Mouse (Mus musculus) cerebellum, adult 18-20 months (tissue): ENCODE measurements at regions not wholly inside any gene's neighbourhood (a gene's known extent, or its start where the extent isn't known, plus 50 kb on each side); places are given as distances from the start of the nearest gene placed in this dataset.
A peak's percentile ranks its signal among the peaks of the same experiment; 100 is the strongest.
"Not testable (repeated sequence)": the region's sequence is repeated elsewhere in the genome, so short reads cannot be mapped to it uniquely, and the experiment has no call there.

Experiments used
- DNase-seq, 2 experiments: peaks; one replicate each; pipeline ENCODE4 v3.0.0; 2021

DNA sequence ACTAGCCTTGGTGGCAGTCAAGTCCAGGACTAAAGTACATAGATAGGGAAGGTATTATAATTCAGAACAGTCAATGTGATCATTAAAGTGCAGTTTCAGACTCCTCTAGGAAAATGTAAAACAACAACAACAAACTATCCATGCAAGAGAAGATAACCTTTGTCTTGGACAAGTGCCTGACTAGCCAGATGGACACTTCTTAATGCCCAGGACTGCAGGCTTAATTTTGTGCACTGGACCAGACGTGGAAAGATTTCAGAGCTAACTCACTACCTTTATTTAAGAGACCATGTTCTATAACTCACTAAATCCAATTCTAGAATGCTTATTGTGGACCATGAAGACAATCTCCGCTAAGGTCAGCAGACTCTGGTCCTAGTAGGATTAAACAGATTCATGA lies 215.6 kb upstream of the Stxbp5 start:
- peak; percentile 22 to 31 for DNase-seq

DNA sequence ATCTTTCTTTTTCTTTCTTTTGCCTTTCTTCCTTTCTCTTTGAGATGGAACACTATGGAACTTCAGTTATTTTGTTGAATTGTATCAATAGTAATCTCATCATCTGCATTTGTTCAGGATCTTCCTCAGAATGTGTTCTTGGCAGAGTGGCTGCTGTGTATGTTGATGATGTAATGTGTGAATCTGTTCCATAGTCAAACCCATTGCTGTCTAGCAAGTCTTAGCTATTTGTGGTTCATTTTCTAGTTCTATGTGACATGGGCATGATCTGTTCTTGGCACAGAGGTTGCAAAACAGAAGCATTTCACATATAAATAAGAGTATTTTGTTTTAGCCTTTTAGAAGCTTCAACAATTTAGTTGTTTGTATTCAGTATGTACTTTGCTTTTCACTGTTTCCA lies 212.4 kb upstream of the Stxbp5 start:
- DNase-seq, result no peak

DNA sequence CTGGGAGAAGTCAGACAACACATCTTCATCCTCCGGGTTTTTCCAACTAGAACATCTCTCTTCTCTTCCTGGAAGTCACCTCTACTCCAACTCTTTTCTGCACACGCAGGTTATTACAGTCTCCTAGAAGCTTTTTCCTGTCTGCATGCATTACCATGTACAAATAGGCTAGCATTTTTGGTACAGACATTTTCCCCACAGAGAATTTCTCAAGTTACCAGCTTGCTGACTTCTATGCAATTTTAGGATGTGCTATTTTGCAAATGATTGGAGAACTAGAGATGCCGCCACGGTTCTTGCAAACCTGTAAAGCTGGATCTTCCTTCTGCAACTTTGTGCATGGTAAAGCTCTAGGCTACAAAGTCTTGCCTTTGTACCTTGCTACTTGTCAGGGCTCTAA lies 210.2 kb upstream of the Stxbp5 start:
- no peak for DNase-seq

DNA sequence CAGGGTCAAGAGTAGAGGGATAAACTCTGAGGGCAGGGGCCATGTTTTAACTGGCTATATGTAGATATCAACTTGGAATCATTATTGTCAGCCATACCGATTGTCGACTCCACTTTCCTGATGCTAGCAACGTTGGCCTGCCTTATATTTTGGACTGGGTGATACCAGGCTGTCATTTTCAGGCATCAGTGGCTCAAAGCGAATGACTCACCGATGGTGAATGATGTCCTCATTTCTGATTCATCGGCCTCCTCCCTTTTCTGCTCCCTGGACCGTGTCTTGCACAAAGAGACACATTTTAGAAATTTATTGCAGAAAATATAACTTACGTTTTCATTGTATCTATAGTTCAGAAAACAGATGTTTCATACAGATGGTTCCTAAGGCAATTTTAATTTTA lies 209.0 kb upstream of the Stxbp5 start:
- no peak for DNase-seq

DNA sequence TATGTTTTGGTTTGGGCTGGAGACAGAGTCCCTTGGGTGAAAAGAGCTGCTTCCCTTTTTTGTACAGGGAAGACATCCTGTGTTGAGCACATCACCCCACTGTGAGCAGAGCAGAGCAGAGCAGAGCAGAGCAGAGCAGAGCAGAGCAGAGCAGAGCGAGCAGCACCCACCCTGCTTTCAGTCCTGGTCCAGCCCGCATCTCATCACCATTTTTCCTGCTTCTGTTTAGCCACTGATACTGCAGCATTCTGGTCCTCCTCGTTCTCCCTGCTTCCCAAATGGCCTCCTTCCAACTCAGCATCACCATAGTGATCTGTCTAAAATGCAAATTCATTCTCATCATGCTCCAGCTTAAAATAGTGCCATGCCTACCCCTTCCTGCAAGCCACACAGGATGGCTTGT lies 206.2 kb upstream of the Stxbp5 start:
- DNase-seq, result peak; percentile 23 to 25

DNA sequence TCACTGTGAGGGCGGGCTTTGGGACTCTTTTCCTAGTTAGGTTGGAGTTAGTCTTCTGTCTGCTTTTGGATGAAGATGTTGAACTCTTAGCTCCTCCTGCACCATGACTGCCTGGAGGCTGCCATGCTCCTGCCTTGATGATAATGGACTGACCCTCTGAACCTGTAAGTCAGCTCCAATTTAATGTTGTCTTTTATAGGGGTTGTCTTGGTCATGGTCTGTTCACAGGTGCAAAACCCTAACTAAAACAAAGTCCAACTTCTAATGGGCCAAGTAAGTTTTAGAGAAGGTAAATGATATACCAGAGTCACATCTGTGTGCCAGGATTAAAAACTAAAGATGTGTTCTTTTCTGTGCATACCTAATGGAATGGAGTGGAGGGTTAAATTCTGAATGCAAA lies 205.8 kb upstream of the Stxbp5 start:
- DNase-seq, result no peak

DNA sequence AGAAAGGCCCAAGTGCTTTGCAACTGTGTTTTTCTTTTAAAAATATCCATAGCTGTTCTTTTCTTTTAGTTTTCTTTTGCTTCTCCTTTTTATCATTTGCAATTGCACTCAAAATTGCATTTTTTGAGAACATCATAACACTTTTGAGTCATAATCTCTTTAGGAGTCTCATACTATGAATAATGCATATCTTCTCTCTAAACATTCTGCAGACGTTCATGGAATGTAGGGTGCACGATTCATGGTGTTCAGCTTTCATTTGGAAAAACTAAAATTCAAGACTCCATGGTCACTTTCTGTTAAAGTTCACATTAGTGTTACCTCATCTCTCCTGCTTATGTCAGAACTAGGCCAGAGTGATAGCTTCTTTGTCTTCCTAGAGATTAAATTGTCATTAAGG lies 200.8 kb upstream of the Stxbp5 start:
- no peak for DNase-seq

DNA sequence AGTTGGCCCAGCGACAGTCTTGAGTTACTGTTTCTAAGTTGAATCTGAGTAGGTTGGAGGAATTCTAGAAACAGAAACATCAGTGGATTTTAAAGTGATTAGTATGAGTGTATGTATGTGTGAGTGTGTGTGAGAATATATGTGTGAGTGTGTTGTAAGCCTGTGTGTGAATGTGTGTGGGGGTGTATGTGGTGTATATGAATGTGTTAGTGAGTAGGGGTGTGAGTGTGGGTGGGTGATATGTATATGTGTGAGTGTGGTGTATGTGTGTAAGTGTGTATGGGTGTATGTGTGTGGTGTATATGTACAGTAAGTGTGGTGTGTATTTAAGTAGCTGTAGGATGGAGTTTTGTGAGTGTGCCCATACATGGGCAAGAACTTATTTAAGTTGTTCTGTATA lies 197.6 kb upstream of the Stxbp5 start:
- no peak for DNase-seq

DNA sequence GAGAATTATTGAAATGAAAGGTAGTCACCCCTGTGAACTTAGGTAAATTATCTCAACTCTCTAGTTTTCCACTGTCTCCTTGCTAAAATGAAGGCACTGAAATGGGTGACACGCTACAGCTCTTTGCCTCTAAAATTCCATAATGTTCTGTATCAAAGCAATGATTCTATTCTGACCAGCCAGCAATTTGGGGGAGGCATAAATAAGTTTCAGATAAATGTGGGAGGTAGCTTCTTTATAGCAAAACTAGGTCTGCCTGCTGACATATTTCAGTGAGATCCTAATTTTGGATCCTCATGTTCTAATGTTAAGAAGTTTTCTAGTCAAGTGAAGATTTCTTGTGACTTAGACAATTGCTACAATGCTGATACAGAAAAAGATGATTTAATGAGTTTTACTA lies 193.2 kb upstream of the Stxbp5 start:
- no peak for DNase-seq

DNA sequence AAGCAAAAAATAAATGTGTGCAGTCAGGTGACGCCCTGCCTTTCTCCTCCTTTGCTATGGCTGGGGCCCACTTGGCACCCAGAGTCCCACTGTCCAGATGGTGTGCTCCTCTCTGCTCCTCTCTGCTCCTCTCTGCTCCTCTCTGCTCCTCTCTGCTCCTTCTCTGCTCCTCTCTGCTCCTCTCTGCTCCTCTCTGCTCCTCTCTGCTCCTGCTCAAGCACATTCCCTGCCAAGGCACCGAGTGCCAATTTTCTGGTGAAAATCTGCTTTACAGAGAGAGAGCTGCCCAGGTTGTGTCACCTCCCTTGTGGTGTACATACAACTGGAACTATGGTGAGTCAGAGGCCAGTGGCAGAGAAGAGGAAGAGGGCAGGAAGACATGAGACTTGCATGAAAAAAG lies 192.8 kb upstream of the Stxbp5 start:
- peak; percentile 69 to 78 for DNase-seq

DNA sequence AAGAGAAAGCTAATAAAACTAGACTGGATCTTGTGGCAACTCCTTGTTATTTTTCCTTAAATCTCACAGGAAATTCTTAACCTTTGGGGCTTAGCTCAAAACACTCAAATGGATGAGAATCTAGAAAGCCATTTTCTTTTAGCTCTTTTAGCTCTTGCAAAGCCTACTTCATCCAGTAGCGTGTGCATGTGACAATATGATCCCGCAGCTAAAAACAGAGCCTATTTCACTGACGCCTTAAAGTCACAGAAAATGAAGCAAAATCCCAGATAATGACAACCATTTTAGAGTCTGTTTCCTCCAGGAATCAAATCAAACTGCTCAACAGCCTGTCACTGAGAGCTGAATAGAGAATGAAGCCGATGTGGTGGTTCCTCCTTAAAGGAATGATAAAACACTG lies 185.1 kb upstream of the Stxbp5 start:
- no peak for DNase-seq

DNA sequence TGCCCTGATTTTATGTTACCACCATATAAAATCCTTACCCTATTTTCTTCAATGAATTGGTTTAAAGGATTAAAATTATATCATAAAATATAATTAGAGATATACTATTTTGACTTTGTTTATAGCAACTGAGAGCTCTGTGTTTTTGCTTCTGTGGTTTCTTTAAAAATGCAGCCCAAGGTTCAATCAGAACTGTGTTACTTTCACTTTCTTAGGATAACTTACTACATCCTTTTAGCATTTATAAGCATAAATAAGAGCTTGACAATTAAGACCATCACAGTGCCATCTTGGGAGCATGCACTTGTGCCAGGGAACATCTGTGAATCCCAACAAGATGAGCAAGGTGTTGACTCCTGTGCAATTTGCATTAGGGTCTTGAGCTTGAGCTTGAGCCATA lies 169.3 kb upstream of the Stxbp5 start:
- DNase-seq, result no peak

DNA sequence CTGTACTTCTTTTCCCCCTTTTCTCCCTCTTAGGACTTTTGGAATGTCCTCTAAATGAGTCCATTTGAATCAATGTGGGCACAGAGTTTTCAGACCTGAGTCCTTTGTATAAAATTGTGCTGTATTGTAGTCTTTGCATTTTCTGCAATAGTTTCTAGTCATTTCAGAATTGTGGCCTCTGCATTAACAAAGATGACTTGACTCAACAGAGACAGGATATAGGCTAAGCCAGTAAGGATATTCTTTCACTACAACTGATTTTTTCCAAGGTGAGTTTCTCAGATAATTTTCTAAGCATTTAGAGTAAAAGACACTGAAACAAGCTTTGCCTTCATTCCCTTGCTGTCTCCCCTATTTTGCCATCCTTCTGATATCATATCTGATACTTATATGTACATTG lies 168.8 kb upstream of the Stxbp5 start:
- DNase-seq, result not testable (repeated sequence)

DNA sequence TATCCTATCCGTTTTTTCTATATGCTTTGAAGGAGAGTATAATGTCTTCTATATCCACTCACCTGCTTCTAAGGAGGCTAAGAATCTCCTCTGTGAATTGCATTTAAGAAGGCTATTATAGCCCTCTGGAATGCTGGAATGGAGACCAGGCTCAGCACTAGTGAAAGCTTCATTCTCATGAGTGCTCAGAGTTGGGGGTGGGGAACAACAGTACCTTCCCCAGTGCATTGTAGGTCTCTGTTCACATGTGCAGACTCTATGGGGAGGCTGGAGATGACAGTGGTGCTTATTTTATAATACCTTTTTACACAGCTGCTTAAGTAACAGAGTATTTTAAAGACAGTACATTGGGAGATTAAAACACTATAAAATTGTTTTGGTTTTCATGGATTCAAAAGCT lies 145.9 kb upstream of the Stxbp5 start:
- DNase-seq, result no peak

DNA sequence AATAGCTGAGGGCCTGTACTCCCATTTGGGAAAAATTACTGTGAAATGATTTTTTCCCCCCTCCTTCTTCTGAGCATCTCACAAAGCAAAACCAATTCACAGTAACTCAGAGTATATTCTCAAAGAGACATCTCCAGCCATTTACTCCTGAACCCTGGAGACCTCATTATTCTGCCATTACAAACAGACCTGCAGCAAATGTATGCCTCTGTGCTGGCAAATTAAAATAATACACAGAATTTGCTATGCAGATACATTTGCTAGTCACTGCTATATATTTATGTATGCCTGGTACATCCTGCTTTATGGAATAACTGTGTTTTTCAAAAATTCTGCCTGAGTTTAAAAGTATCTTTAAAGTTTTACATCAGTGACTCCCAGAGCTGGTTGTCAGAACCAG lies 145.4 kb upstream of the Stxbp5 start:
- DNase-seq, result no peak

DNA sequence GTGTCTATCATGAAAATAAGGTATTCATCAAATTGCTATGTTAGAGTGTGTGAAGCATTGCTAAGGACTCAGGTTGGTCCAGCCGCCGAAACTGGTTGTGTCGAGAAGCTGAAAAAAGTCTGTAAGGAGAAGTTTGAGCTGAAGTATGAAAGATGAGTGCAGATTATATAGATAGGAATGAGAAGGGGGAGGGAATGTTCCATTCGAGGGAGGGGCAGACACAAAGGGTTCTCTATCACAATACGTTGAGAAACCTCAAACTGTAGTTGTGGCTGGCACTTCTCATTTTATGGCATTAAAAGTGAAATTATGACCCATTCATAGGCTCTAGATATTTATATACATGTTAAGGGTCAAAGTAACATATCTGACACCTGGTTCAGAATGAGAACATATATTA lies 108.4 kb upstream of the Stxbp5 start:
- no peak for DNase-seq

DNA sequence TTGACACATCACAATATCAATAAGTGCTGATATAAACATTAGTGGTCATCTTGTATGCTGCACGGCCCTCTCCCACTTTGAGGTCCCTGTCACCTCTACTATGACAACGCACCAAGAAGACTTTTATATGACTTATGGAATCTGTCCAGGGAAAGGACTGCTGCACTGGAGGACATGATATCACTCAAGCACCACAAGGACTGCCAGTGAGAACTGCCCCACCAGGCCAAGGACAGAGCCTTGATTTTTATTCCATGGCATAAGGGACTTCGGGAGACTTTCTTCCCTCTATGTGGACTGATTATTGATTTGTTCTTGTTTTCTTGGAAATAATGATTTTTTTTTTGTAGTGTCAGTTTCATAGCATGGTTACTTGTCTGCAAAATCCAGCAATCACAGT lies 97.7 kb upstream of the Stxbp5 start:
- no peak for DNase-seq

DNA sequence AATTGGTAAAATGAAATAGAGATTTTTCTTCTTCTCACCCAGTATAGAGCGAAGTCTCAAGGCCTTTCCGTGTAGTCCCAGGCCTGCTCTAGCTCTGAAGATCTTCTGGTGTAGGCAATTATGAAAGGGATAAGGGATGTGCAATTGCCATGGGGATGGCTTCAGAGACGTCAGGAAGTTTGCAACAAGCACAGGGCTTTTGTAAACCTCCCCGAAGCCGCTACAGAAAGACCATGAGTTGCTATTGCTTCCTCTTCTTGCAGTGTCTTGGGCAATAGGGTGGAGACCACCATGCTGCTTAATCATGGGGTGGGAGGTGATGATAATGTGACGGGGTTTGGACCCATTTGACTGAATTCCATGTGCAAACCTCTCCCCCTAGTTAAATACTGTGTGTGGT lies 95.3 kb upstream of the Stxbp5 start:
- DNase-seq, result no peak

DNA sequence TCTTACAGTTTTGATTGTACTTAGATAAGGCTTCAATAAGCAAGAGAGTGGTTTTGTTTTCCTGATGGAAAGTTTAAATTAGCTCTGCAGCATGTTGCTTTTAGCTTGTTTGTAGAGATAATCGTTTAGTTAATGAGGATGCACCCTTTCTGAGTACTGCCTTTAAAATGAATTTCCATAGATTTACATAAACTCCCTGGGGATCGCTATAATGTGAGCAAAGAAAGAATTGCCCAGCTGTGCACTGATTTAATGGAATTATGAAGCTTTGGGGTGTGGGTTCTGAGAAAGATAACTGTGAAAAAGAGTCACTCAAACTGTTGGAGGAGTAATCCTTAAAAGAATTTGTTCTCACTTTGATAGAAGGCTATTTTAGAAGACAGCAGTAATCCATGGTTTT lies 91.9 kb upstream of the Stxbp5 start:
- no peak for DNase-seq

DNA sequence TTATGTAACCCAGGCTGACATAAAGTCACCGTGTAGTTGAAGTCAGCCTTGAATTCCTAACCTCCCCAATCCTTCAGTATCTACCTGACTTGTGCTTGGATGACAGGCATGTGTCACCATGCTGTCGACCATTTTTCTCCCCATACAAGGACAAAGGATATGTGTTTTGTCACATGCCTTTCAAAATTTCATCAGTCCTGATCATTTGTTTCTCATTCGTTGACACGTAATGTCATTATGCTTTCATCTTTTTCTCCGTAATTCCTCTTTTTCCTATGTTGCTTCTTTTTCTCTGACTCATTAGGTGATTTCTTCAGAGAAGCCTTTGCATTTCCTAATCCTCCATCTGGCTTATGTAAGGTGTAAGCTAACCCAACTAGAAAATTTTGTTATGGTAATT lies 84.5 kb upstream of the Stxbp5 start:
- no peak for DNase-seq

DNA sequence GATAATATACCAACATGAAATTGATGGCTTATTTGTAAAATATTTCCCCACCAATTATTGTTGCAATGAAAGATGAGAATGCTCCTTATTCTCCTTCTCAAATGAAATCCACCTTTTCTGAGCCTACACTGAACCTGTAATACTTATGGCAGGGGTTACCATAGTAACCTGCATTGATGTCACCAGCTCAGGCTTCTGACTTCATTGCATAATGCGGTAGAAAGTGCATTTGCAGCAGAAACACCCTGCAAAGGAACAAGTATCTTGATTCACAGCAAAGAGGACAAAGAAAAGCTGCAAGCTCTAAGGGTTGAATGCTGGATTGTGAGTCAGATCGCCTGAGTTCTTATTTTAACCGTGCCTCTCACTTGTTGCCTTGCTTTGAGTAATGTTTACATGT lies 75.5 kb upstream of the Stxbp5 start:
- DNase-seq, result no peak
